Mouse (Mus musculus): ENCODE results near the gene Akna.

DNA sequence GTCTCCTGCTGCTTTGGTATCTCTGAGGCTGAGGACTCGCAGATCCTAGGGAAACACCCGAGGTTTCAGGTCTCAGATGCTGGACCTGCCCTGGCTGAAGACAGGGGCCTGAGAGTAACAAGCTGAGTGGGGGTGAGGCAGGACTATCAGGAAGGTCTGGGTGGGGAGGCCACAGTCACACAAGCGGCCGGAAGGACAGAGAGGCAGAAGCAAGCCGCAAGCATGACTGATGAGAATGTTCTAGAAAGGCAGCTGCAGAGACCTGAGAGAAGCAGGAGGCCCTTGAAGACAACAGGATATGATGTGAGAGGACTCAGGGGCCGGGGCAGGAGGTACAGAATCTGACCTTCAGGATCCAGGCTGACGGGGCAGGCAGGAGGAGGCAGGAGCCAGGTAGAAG, 1.1 kb upstream of the Akna start:
- TF ChIP-seq CTCF (conservative IDR thresholded peaks at IDR 0.05 in 1 of 2, IDR thresholded peaks at IDR 0.05 in 1 of 2; ENCODE audit: low read depth in 2 of 2, low read length in 2 of 2) (no peak), EP300 (IDR thresholded peaks at IDR 0.05; ENCODE audit: low read length) (no peak), POLR2A (IDR thresholded peaks at IDR 0.05; ENCODE audit: low read depth, low read length) (peak; percentile 60), MYC (IDR thresholded peaks at IDR 0.05; ENCODE audit: low read depth, low read length) (no peak), ZC3H11A (IDR thresholded peaks at IDR 0.05; ENCODE audit: low read depth, low read length) (no peak)

Measured in CH12.LX (cell line).